Mouse (Mus musculus) intestine, postnatal 0 days (tissue): Measurements from ENCODE around the gene Josd2. TPM values are rescaled to one million over a fixed set of nuclear protein-coding genes. Genes with fewer than 3 reads are reported as not detected.

ENCODE experiments used
- ATAC-seq: fragments of 200-750 bp; cut with Nextera tagmentation; 2 replicates; pipeline ENCODE4 v1.8.0; 2017; ENCODE audit warnings: mild to moderate bottlenecking, moderate TSS enrichment, moderate library complexity
- H3K27ac ChIP-seq: fragments of 300-500 bp; sonication (generic); 2 replicates; pipeline ENCODE4 v1.5.1; 2014; ENCODE audit warnings: mild to moderate bottlenecking, low read depth, low read length, moderate library complexity
- H3K27me3 ChIP-seq: fragments of 300-500 bp; sonication (generic); replicated peaks from 2 replicates; pipeline ENCODE4 v1.6.1; 2014; ENCODE audit warnings: low read length, mixed read lengths; ENCODE audit not compliant: control insufficient read depth, insufficient read depth
- H3K36me3 ChIP-seq: fragments of 300-500 bp; sonication (generic); 2 replicates; pipeline ENCODE4 v1.6.1; 2014; ENCODE audit warnings: mild to moderate bottlenecking, moderate library complexity; ENCODE audit not compliant: control insufficient read depth, insufficient read depth
- H3K4me1 ChIP-seq: fragments of 300-500 bp; sonication (generic); replicated peaks from 2 replicates; pipeline ENCODE4 v1.6.1; 2014; ENCODE audit warnings: antibody characterized with exemption, low read length, mixed read lengths; ENCODE audit not compliant: control insufficient read depth, insufficient read depth
- H3K4me2 ChIP-seq: fragments of 300-500 bp; sonication (generic); replicated peaks from 2 replicates; pipeline ENCODE4 v1.6.1; 2014; ENCODE audit warnings: low read depth, mild to moderate bottlenecking, moderate library complexity
- H3K4me3 ChIP-seq: fragments of 300-500 bp; sonication (generic); 2 replicates; pipeline ENCODE4 v1.5.1; 2014; ENCODE audit warnings: low read depth, low read length
- H3K9ac ChIP-seq: fragments of 300-500 bp; sonication (generic); 2 replicates; pipeline ENCODE4 v1.6.1; 2014; ENCODE audit warnings: mild to moderate bottlenecking, low read depth, low read length
- H3K9me3 ChIP-seq: fragments of 300-500 bp; sonication (generic); 2 replicates; pipeline ENCODE4 v1.6.1; 2016; ENCODE audit warnings: mixed run types; ENCODE audit not compliant: control insufficient read depth
- CTCF ChIP-seq: sonication (generic); IDR thresholded peaks from 2 replicates; pipeline ENCODE4 v1.5.1; 2016; ENCODE audit warnings: low read depth, mild to moderate bottlenecking, control low read depth, antibody characterized with exemption, moderate library complexity
- WGBS: fragments of 180-500 bp; shearing (Covaris S2); extraction: QIAGEN DNeasy Blood & Tissue Kit; methylation state at CpG from one replicate; pipeline ENCODE4 v1.1.7; 2014; 5-methylcytosine and 5-hydroxymethylcytosine counted together
- polyA plus RNA-seq: library from polyadenylated mRNA; unstranded; fragments of >200 nt; fragmentation: Nextera tagmentation; extraction: Ambion mirVana; gene quantifications from 2 replicates; pipeline ENCODE4 v1.2.1, GENCODE M21; 2015

The Josd2 gene
- polyA plus RNA-seq, 1 experiment from 2014 or later, result 28.6 TPM

DNA sequence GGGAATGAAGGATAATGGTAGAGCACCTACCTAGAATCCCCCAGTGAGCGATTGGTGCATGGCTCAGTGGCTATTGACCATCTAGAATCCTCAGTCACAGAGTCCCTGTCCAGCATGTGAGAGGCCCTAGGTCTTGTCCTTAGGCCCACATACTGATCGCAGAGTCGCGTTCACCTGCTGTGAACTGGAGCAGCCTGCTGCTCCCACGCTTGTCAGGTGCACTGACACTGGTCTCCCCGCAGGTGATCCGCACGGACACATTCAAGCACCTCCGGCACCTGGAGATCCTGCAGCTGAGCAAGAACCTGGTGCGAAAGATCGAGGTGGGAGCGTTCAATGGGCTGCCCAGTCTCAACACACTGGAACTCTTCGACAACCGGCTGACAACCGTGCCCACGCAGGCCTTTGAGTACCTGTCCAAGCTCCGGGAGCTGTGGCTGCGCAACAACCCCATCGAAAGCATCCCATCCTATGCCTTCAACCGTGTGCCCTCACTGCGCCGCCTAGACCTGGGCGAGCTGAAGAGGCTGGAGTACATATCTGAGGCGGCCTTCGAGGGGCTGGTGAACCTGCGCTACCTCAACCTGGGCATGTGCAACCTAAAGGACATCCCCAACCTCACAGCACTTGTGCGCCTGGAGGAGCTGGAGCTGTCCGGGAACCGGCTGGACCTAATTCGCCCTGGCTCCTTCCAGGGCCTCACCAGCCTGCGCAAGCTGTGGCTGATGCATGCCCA, 6.8 kb upstream of the Josd2 start:
- Histone ChIP-seq H3K27ac (no peak overlapping the region), H3K27me3 (peaks cover 49% of the 10 kb centered on the region), H3K9ac (no peak overlapping the region), H3K4me1 (no peaks in the 10 kb centered on the region), H3K4me3 (no peak overlapping the region), H3K9me3 (no peaks in the 10 kb centered on the region), H3K4me2 (no peak overlapping the region), H3K36me3 (no peaks in the 10 kb centered on the region)
- ATAC-seq, result no peak
- WGBS, result 64% methylated on average over 31 of the region's 31 CpGs
- no peak for TF ChIP-seq CTCF

DNA sequence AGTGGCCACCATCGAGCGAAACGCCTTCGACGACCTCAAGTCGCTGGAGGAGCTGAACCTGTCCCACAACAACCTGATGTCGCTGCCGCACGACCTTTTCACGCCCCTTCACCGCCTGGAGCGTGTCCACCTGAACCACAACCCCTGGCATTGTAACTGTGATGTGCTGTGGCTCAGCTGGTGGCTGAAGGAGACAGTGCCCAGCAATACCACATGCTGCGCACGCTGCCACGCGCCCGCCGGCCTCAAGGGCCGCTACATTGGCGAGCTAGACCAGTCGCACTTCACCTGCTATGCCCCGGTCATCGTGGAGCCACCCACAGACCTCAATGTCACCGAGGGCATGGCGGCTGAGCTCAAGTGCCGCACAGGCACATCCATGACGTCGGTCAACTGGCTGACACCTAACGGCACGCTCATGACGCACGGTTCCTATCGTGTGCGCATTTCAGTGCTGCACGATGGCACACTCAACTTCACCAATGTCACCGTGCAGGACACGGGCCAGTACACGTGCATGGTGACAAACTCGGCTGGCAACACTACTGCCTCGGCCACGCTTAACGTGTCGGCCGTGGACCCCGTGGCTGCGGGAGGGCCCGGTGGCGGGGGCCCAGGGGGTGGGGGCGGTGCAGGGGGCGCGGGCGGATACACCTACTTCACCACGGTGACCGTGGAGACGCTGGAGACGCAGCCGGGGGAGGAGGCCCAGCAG, 6.1 kb upstream of the Josd2 start:
- ATAC-seq, result no peak
- no peak overlapping the region for H3K9ac ChIP-seq
- H3K27ac ChIP-seq, result no peak overlapping the region
- H3K4me2 ChIP-seq, result no peak overlapping the region
- no peak overlapping the region for H3K4me3 ChIP-seq
- 49% methylated on average over 56 of the region's 57 CpGs for WGBS
- H3K27me3 ChIP-seq, result peaks cover 49% of the 10 kb centered on the region
- H3K4me1 ChIP-seq, result no peaks in the 10 kb centered on the region
- H3K9me3 ChIP-seq, result no peaks in the 10 kb centered on the region
- H3K36me3 ChIP-seq, result no peaks in the 10 kb centered on the region
- TF ChIP-seq CTCF, result no peak

DNA sequence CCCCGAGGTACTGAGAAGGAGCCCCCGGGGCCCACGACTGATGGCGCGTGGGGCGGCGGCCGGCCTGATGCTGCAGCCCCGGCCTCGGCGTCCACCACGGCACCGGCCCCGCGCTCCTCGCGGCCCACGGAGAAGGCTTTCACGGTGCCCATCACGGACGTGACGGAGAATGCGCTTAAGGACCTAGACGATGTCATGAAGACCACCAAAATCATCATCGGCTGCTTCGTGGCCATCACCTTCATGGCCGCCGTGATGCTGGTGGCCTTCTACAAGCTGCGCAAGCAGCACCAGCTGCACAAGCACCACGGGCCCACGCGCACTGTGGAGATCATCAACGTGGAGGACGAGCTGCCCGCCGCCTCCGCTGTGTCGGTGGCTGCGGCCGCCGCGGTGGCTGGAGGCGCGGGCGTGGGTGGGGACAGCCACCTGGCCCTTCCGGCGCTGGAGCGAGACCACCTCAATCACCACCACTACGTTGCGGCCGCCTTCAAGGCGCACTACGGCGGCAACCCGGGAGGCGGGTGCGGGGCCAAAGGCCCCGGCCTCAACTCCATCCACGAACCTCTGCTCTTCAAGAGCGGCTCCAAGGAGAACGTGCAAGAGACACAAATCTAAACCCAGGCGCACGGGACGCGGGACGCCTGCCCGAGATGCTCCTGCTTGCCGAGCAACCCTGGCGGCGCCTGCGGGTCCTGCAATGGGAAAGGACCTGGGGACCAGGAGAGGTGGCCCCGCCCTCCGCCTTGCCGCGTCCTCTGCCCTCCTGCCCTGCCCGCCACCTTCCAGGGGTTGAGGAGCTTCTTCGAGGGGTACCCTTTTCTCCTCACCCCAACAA, 5.3 kb upstream of the Josd2 start:
- H3K27ac ChIP-seq, result no peak overlapping the region
- TF ChIP-seq CTCF, result peak; percentile 61
- no peak overlapping the region for H3K9ac ChIP-seq
- peaks cover 49% of the 10 kb centered on the region for H3K27me3 ChIP-seq
- no peaks in the 10 kb centered on the region for H3K36me3 ChIP-seq
- peak overlapping the region; percentile 38 for H3K4me2 ChIP-seq
- ATAC-seq, result no peak
- 8% methylated on average over 72 of the region's 77 CpGs for WGBS
- H3K9me3 ChIP-seq, result no peaks in the 10 kb centered on the region
- peak overlapping the region; percentile 16; the same call in 1 of the 2 replicates for H3K4me3 ChIP-seq
- no peaks in the 10 kb centered on the region for H3K4me1 ChIP-seq

DNA sequence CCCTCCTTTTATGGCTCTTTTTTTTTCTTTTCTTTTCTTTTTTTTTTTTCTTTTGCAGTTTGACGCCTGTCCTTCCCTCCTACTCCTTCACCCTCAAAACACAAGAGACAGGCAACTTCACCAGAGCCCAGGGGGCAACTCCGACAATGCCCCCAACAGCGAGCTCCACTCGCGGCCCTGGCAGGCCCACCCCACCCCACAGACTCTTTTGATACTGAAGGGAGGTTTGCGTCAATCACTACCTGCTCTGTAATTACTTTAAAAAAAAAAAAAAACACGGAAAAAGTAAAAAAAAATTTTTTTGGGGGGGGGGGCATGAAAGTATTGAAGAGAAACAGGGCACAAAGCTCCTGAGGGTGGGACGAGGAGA, 4.7 kb upstream of the Josd2 start:
- Histone ChIP-seq H3K36me3 (no peaks in the 10 kb centered on the region), H3K4me3 (peak overlapping the region; percentile 16; the same call in 1 of the 2 replicates), H3K4me1 (no peaks in the 10 kb centered on the region), H3K4me2 (no peak overlapping the region), H3K9ac (no peak overlapping the region), H3K9me3 (no peaks in the 10 kb centered on the region), H3K27me3 (peaks cover 49% of the 10 kb centered on the region), H3K27ac (no peak overlapping the region)
- TF ChIP-seq CTCF, result no peak
- no peak for ATAC-seq
- 23% methylated on average over 8 of the region's 8 CpGs for WGBS

DNA sequence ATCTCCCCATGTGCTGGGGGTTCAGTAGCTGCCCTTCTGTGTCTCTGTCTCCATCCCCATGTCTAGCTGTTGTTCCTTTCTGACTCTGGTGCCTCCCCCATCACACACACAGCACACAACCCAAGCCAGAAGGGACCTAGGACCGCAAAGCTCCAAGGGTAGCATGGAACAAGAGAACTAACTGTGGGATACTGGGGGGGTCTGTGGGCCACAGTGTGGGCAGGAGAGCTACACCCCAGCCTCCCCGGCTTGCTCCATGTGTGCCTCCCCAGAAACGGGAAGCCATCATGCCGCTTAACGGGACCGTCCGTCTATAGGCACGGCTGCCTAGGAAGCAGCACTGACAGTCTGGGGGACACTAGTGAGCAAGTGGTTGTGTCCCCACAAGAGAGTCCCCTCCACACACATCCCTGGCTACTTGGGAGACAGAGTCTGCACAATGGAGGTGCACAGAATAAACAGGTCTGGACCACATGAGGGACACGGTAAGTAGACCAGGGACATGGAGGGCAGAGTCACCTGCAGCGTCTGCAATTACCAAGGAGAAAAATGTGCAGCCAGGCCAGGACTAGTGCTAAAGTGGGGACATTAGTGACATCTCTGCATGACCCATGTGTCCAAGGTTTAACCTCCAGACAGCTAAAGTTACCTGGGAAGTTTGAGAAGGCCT, 4.1 kb upstream of the Josd2 start:
- Histone ChIP-seq H3K36me3 (no peaks in the 10 kb centered on the region), H3K9ac (no peak overlapping the region), H3K4me1 (peaks cover 5% of the 10 kb centered on the region; the same call in 1 of the 2 replicates), H3K27me3 (peaks cover 49% of the 10 kb centered on the region), H3K9me3 (no peaks in the 10 kb centered on the region), H3K4me2 (no peak overlapping the region), H3K27ac (no peak overlapping the region), H3K4me3 (no peak overlapping the region)
- no peak for TF ChIP-seq CTCF
- 82% methylated on average over 10 of the region's 10 CpGs for WGBS
- ATAC-seq, result no peak

DNA sequence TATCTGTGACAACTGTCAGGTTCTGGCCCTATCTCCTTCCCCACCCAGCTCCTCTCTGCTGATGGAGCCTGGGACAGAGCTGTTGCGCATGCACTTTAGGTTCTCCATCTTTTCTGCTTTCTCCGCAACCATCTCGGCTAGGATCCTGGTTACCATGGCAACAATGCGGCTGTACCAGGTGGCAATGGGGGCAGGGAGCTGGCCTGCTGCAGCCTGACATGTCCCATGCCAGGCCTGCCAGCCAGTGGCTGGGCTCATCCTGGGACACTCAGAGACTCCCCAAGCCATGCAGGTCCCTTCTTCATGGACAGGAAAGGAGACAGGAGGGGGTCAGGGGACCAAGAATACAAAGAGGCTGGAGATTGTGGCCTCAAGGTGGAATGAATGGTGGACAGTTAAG, 3.3 kb upstream of the Josd2 start:
- H3K27ac ChIP-seq, result no peak overlapping the region
- TF ChIP-seq CTCF, result no peak
- H3K9me3 ChIP-seq, result no peaks in the 10 kb centered on the region
- no peak overlapping the region for H3K9ac ChIP-seq
- H3K27me3 ChIP-seq, result peaks cover 49% of the 10 kb centered on the region
- WGBS, result 42% methylated on average over 4 of the region's 4 CpGs
- H3K36me3 ChIP-seq, result no peaks in the 10 kb centered on the region; the same call in 1 of the 2 replicates
- no peak for ATAC-seq
- H3K4me1 ChIP-seq, result peaks cover 9% of the 10 kb centered on the region; the same call in 1 of the 2 replicates
- no peak overlapping the region for H3K4me3 ChIP-seq
- no peak overlapping the region for H3K4me2 ChIP-seq
